Mouse (Mus musculus): ENCODE measurements around the gene Cfap65. TPM values are rescaled to one million over a fixed set of nuclear protein-coding genes. Genes with fewer than 3 reads are reported as not detected.

Cfap65 gene
- 0.25 and 1.2 TPM in 2 replicates for polyA plus RNA-seq (2014; fragmentation: Nextera tagmentation; extraction: Ambion mirVana)

DNA sequence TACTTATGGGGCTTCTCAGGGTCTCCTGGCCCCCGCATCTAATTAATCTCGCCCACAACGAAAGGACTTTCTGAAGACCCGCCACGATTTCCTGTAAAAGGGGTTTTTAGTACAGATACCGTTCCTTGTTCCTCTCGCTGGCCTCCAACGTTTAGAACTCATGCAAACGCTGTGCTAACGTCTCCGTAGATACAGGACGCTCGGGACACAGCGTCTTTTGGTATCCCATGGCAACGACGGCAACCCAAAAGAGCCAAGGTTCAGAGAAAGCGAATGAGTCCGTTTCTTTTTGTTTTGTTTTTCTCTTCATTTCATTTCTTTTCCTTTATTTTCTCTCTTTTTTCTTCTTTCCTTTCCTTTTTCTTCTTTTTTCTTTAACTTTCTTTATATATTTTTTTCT is at the start of gene Cfap65:
Gene Cfap65 (minus strand): TSS at position 198 of the 400 bp plus-strand sequence.
- no peaks in the 10 kb centered on the region for H3K9me3 ChIP-seq (ENCODE audit: control insufficient read depth, low read length)
- ATAC-seq (ENCODE audit: low read depth) (no peak), DNase-seq (ENCODE audit: low spot score) (peak; percentile 54)
- under 1% methylated on average over 18 of the region's 18 CpGs for WGBS
- H3K27me3 ChIP-seq (replicated peaks; ENCODE audit: control insufficient read depth, insufficient read depth, low read length): peaks cover 33% of the 10 kb centered on the region
- peak within 1 kb of the TSS; percentile 45 for H3K4me2 ChIP-seq (ENCODE audit: low read depth, low read length)
- no peaks in the 10 kb centered on the region for H3K36me3 ChIP-seq (ENCODE audit: control insufficient read depth, insufficient read depth, low read length)
- H3K4me3 ChIP-seq (ENCODE audit: low read depth, low read length): peak within 1 kb of the TSS; percentile 18; the same call in 1 of the 2 replicates
- H3K27ac ChIP-seq (replicated peaks; ENCODE audit: low read depth, low read length): no peak within 1 kb of the TSS
- no peaks in the 10 kb centered on the region for H3K4me1 ChIP-seq (ENCODE audit: control insufficient read depth, insufficient read depth, low read length)
- H3K9ac ChIP-seq (ENCODE audit: low read depth, low read length): no peak within 1 kb of the TSS

DNA sequence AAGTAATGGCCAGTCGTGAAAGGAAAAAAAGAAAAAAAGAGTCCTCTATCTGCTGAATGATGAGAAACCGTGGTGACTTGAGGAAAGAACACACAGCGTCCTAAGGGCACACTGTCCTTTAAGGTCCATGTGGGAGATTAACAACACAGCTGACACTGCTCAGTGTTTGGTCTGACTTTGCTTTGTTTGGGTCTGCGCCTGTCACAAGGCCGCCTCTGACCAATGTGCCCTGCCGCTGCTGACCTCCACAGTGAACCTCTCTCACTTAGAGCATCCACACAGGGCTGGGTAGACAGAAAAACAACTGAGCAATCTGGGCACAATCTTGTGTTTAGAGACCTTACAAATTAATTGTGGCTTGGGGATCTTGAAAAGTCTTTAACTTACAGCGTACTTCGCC is 41.6 kb upstream of the Cfap65 start:
- Histone ChIP-seq H3K4me3 (ENCODE audit: low read depth, low read length) (no peak overlapping the region), H3K4me1 (ENCODE audit: control insufficient read depth, insufficient read depth, low read length) (no peaks in the 10 kb centered on the region), H3K9ac (ENCODE audit: low read depth, low read length) (no peak overlapping the region), H3K9me3 (ENCODE audit: control insufficient read depth, low read length) (no peaks in the 10 kb centered on the region), H3K36me3 (ENCODE audit: control insufficient read depth, insufficient read depth, low read length) (no peaks in the 10 kb centered on the region), H3K4me2 (ENCODE audit: low read depth, low read length) (no peak overlapping the region), H3K27ac (replicated peaks; ENCODE audit: low read depth, low read length) (no peak overlapping the region), H3K27me3 (replicated peaks; ENCODE audit: control insufficient read depth, insufficient read depth, low read length) (no peaks in the 10 kb centered on the region)
- ATAC-seq (ENCODE audit: low read depth): no peak
- no peak for DNase-seq (ENCODE audit: low spot score)
- WGBS: 69% methylated on average over 8 of the region's 8 CpGs

DNA sequence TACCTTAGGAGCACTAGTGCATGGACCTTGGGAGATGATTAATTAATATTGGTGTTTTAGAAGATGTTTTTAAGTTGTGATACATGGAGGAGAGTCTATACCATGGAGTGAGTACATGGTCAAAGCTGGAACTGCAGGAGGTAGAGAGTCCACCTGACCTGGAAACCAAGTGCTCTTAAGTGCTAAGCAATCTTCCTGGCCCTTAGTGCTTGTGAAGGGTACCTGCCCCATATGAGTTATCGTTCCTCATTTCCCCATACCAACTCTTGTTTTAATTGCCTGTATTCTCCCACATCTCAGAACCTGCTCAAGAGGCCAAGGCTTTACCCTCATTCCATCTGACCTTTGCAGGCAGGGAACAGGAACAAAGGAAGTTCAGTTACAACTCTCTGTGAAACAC is 40.5 kb upstream of the Cfap65 start:
- H3K4me3 ChIP-seq (ENCODE audit: low read depth, low read length): no peak overlapping the region

GRCm38 (mm10) chr1:74973590-74973989 is 38.2 kb upstream of the Cfap65 start:
- no peak overlapping the region for H3K9ac ChIP-seq (ENCODE audit: low read depth, low read length)
- no peaks in the 10 kb centered on the region for H3K27me3 ChIP-seq (replicated peaks; ENCODE audit: control insufficient read depth, insufficient read depth, low read length)
- ATAC-seq (ENCODE audit: low read depth) (no peak), DNase-seq (ENCODE audit: low spot score) (no peak)
- no peaks in the 10 kb centered on the region for H3K4me1 ChIP-seq (ENCODE audit: control insufficient read depth, insufficient read depth, low read length)
- H3K4me3 ChIP-seq (ENCODE audit: low read depth, low read length): no peak overlapping the region
- no peaks in the 10 kb centered on the region for H3K36me3 ChIP-seq (ENCODE audit: control insufficient read depth, insufficient read depth, low read length)
- no peak overlapping the region for H3K4me2 ChIP-seq (ENCODE audit: low read depth, low read length)
- H3K27ac ChIP-seq (replicated peaks; ENCODE audit: low read depth, low read length): no peak overlapping the region
- H3K9me3 ChIP-seq (ENCODE audit: control insufficient read depth, low read length): no peaks in the 10 kb centered on the region
- WGBS: 89% methylated on average over 6 of the region's 6 CpGs

More for the DNA sequence above, 40.5 kb upstream of the Cfap65 start:
- Histone ChIP-seq H3K27me3 (replicated peaks; ENCODE audit: control insufficient read depth, insufficient read depth, low read length) (no peaks in the 10 kb centered on the region), H3K27ac (replicated peaks; ENCODE audit: low read depth, low read length) (no peak overlapping the region), H3K4me2 (ENCODE audit: low read depth, low read length) (no peak overlapping the region), H3K9me3 (ENCODE audit: control insufficient read depth, low read length) (no peaks in the 10 kb centered on the region), H3K9ac (ENCODE audit: low read depth, low read length) (no peak overlapping the region), H3K36me3 (ENCODE audit: control insufficient read depth, insufficient read depth, low read length) (no peaks in the 10 kb centered on the region), H3K4me1 (ENCODE audit: control insufficient read depth, insufficient read depth, low read length) (no peaks in the 10 kb centered on the region)
- no peak for DNase-seq (ENCODE audit: low spot score)
- ATAC-seq (ENCODE audit: low read depth): no peak
- 100% methylated on average over 1 of the region's 1 CpGs for WGBS

- H3K4me1 ChIP-seq (ENCODE audit: control insufficient read depth, insufficient read depth, low read length): no peaks in the 10 kb centered on the region
- H3K4me3 ChIP-seq (ENCODE audit: low read depth, low read length): no peak overlapping the region
- no peak overlapping the region for H3K27ac ChIP-seq (replicated peaks; ENCODE audit: low read depth, low read length)
- DNase-seq (ENCODE audit: low spot score) (no peak), ATAC-seq (ENCODE audit: low read depth) (no peak)
- H3K9ac ChIP-seq (ENCODE audit: low read depth, low read length): no peak overlapping the region
- no peaks in the 10 kb centered on the region for H3K9me3 ChIP-seq (ENCODE audit: control insufficient read depth, low read length)
- WGBS: 61% methylated on average over 4 of the region's 4 CpGs
- no peaks in the 10 kb centered on the region for H3K27me3 ChIP-seq (replicated peaks; ENCODE audit: control insufficient read depth, insufficient read depth, low read length)
- no peak overlapping the region for H3K4me2 ChIP-seq (ENCODE audit: low read depth, low read length)
- H3K36me3 ChIP-seq (ENCODE audit: control insufficient read depth, insufficient read depth, low read length): no peaks in the 10 kb centered on the region
Observed at GRCm38 (mm10) chr1:74971353-74972050, 36.1 kb upstream of the Cfap65 start.

DNA sequence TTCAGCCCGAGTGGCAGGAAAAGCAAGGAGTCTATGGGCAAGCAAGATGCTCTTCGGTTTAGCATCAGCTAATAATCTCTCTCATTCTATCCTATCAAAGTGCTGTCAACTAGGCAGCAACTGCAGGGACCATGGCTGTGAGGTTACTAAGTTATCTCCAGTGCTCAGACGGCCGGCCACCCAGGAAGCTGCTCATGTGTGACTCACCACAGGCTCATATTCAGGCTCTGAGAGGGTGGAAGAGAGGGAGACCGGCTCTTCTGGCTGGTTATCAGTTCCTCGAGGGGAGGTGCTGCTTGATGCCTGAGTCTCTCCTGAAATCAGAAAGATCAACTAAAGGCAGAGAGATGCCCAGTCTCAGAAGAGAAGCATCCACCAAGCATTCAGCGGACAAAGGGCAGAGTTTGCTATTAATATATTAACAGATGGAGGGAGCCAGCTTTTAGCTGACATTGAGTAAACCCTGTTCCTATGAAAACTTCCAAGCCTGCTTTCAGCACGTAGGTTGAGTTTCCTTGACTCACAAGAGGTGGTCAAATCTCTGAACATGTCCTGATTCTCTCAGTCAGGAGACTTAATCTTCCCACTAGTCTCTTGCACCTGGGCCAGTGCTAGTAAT is 32.7 kb upstream of the Cfap65 start:
- Histone ChIP-seq H3K27ac (replicated peaks; ENCODE audit: low read depth, low read length) (no peak overlapping the region), H3K4me2 (ENCODE audit: low read depth, low read length) (no peak overlapping the region), H3K27me3 (replicated peaks; ENCODE audit: control insufficient read depth, insufficient read depth, low read length) (no peaks in the 10 kb centered on the region), H3K36me3 (ENCODE audit: control insufficient read depth, insufficient read depth, low read length) (no peaks in the 10 kb centered on the region), H3K4me1 (ENCODE audit: control insufficient read depth, insufficient read depth, low read length) (peaks cover 4% of the 10 kb centered on the region; the same call in 1 of the 2 replicates), H3K4me3 (ENCODE audit: low read depth, low read length) (no peak overlapping the region), H3K9ac (ENCODE audit: low read depth, low read length) (no peak overlapping the region), H3K9me3 (ENCODE audit: control insufficient read depth, low read length) (no peaks in the 10 kb centered on the region)
- no peak for DNase-seq (ENCODE audit: low spot score)
- 79% methylated on average over 8 of the region's 8 CpGs for WGBS
- no peak for ATAC-seq (ENCODE audit: low read depth)

GRCm38 (mm10) chr1:74964494-74965215 is 29.3 kb upstream of the Cfap65 start:
- Histone ChIP-seq H3K4me2 (ENCODE audit: low read depth, low read length) (peak overlapping the region; percentile 51), H3K9ac (ENCODE audit: low read depth, low read length) (peak overlapping the region; percentile 28), H3K9me3 (ENCODE audit: control insufficient read depth, low read length) (no peaks in the 10 kb centered on the region), H3K27me3 (replicated peaks; ENCODE audit: control insufficient read depth, insufficient read depth, low read length) (no peaks in the 10 kb centered on the region; the same call in 1 of the 2 replicates), H3K27ac (replicated peaks; ENCODE audit: low read depth, low read length) (no peak overlapping the region; the same call in 1 of the 2 replicates), H3K4me1 (ENCODE audit: control insufficient read depth, insufficient read depth, low read length) (peaks cover 4% of the 10 kb centered on the region; the same call in 1 of the 2 replicates), H3K36me3 (ENCODE audit: control insufficient read depth, insufficient read depth, low read length) (no peaks in the 10 kb centered on the region), H3K4me3 (ENCODE audit: low read depth, low read length) (peak overlapping the region; percentile 10; the same call in 1 of the 2 replicates)
- 12% methylated on average over 16 of the region's 16 CpGs for WGBS
- ATAC-seq (ENCODE audit: low read depth): peak; percentile 86
- DNase-seq (ENCODE audit: low spot score): peak; percentile 95

GRCm38 (mm10) chr1:74962853-74963227 is 27.4 kb upstream of the Cfap65 start:
- 77% methylated on average over 5 of the region's 5 CpGs for WGBS
- no peak overlapping the region for H3K27ac ChIP-seq (replicated peaks; ENCODE audit: low read depth, low read length)
- H3K36me3 ChIP-seq (ENCODE audit: control insufficient read depth, insufficient read depth, low read length): no peaks in the 10 kb centered on the region
- no peaks in the 10 kb centered on the region for H3K9me3 ChIP-seq (ENCODE audit: control insufficient read depth, low read length)
- no peak overlapping the region for H3K9ac ChIP-seq (ENCODE audit: low read depth, low read length)
- H3K4me3 ChIP-seq (ENCODE audit: low read depth, low read length): no peak overlapping the region
- no peak for ATAC-seq (ENCODE audit: low read depth)
- H3K4me1 ChIP-seq (ENCODE audit: control insufficient read depth, insufficient read depth, low read length): peaks cover 4% of the 10 kb centered on the region; the same call in 1 of the 2 replicates
- DNase-seq (ENCODE audit: low spot score): no peak
- no peak overlapping the region for H3K4me2 ChIP-seq (ENCODE audit: low read depth, low read length)
- peaks cover 9% of the 10 kb centered on the region for H3K27me3 ChIP-seq (replicated peaks; ENCODE audit: control insufficient read depth, insufficient read depth, low read length)
